Mouse (Mus musculus): ENCODE results near the gene Ndufa8. TPM values are rescaled to one million over a fixed set of nuclear protein-coding genes. Genes with fewer than 3 reads are reported as not detected.

Ndufa8 gene
- polyA plus RNA-seq, 1 experiment, result 37.6 TPM

DNA sequence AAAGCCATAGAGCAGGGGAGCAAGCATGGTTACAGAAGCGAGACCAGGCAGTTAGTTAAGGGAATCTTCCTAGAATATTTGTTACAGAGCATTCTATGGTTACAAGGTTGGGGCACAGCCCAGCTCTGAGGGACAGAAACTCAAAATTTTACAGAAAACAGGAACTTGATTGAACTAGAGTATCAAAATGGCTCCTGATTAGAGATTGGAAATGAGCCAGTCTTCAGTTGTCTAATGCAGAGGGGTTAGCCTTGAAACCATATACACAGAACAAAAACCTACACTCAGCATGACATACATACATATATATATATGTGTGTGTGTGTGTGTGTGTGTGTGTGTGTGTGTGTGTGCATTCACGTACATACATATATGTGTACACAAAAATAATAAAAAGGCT is 55.7 kb downstream of the Ndufa8 start:
- 67% methylated on average over 2 of the region's 2 CpGs for WGBS
- no peak overlapping the region for H3K4me3 ChIP-seq (replicated peaks; ENCODE audit: control insufficient read depth, low read depth, low read length)
- no peak for TF ChIP-seq POLR2A (IDR thresholded peaks at IDR 0.05; ENCODE audit: borderline replicate concordance, control insufficient read depth, low read depth, low read length)
- no peak for TF ChIP-seq CTCF (IDR thresholded peaks at IDR 0.05; ENCODE audit: control insufficient read depth, insufficient read depth, low read length)
- H3K27ac ChIP-seq (ENCODE audit: control insufficient read depth, insufficient read depth, low read depth, low read length, poor library complexity), result no peak overlapping the region
- H3K4me1 ChIP-seq (ENCODE audit: control insufficient read depth, insufficient read depth, low read length), result no peaks in the 10 kb centered on the region; the same call in 1 of the 2 replicates

GRCm38 (mm10) chr2:35992259-35992658 is 56.9 kb downstream of the Ndufa8 start:
- TF ChIP-seq POLR2A (IDR thresholded peaks at IDR 0.05; ENCODE audit: borderline replicate concordance, control insufficient read depth, low read depth, low read length) (no peak), CTCF (IDR thresholded peaks at IDR 0.05; ENCODE audit: control insufficient read depth, insufficient read depth, low read length) (no peak)
- no peak overlapping the region for H3K27ac ChIP-seq (ENCODE audit: control insufficient read depth, insufficient read depth, low read depth, low read length, poor library complexity)
- no peak overlapping the region for H3K4me3 ChIP-seq (replicated peaks; ENCODE audit: control insufficient read depth, low read depth, low read length)
- WGBS, result 84% methylated on average over 3 of the region's 3 CpGs
- no peaks in the 10 kb centered on the region; the same call in 1 of the 2 replicates for H3K4me1 ChIP-seq (ENCODE audit: control insufficient read depth, insufficient read depth, low read length)

Other genes starting within 250 kb of the Ndufa8 start
- 2.6 and 4.1 TPM in 2 replicates for gene Ttll11, start 69.5 kb downstream of the Ndufa8 start, polyA plus RNA-seq (2011; ENCODE audit: insufficient read depth, insufficient read length, low replicate concordance, missing spikeins)
- gene Morn5, start 52 bp upstream of the Ndufa8 start, polyA plus RNA-seq (2011; ENCODE audit: insufficient read depth, insufficient read length, low replicate concordance, missing spikeins), result not detected in 2 replicates
- not detected in 2 replicates for gene Lhx6, start 56.0 kb upstream of the Ndufa8 start, polyA plus RNA-seq (2011; ENCODE audit: insufficient read depth, insufficient read length, low replicate concordance, missing spikeins)
- 4.9 and 6.7 TPM in 2 replicates for gene Mrrf, start 87.0 kb upstream of the Ndufa8 start, polyA plus RNA-seq (2011; ENCODE audit: insufficient read depth, insufficient read length, low replicate concordance, missing spikeins)
- 6.1 and 12.7 TPM in 2 replicates for gene Rbm18, start 87.4 kb upstream of the Ndufa8 start, polyA plus RNA-seq (2011; ENCODE audit: insufficient read depth, insufficient read length, low replicate concordance, missing spikeins)
- 33.4 and 88.0 TPM in 2 replicates for gene Ptgs1, start 181.0 kb upstream of the Ndufa8 start, polyA plus RNA-seq (2011; ENCODE audit: insufficient read depth, insufficient read length, low replicate concordance, missing spikeins)

Data from bone marrow, adult 2 months (tissue).